Mouse (Mus musculus): ENCODE data around the gene Cmklr1. TPM values are rescaled to one million over a fixed set of nuclear protein-coding genes. Genes with fewer than 3 reads are reported as not detected.

The Cmklr1 gene
- polyA plus RNA-seq, 1 experiment from 2014 or later = 1.3 TPM

DNA sequence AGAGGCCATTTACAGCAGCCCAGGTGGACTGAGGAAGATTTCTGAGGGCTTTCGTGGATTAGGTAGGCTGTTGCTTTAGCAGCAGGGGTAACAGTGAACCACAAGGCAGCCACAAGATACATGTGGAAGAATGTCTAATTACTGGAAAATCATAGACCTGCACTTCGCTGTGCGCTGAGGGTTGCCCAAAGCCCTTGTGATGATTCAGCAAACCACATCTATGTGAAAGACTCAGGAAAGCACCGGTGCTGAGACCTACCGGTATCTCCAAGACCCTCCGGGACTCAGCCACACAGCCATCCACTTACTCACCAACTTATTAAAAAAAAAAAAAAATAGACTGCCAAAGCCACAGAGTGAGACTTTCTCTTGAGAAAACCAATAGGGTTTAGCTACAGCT, 13.9 kb upstream of the Cmklr1 start:
- no peaks in the 10 kb centered on the region for H3K4me1 ChIP-seq (ENCODE audit: control insufficient read depth, insufficient read depth, low read length)
- WGBS = 85% methylated on average over 6 of the region's 6 CpGs
- no peaks in the 10 kb centered on the region for H3K36me3 ChIP-seq (ENCODE audit: control insufficient read depth, insufficient read depth, low read length)
- no peak overlapping the region for H3K4me3 ChIP-seq (ENCODE audit: low read length)
- H3K9me3 ChIP-seq (ENCODE audit: control insufficient read depth, low read length) = no peaks in the 10 kb centered on the region
- no peaks in the 10 kb centered on the region for H3K27me3 ChIP-seq (replicated peaks; ENCODE audit: control insufficient read depth, insufficient read depth, low read length)
- no peak overlapping the region for H3K9ac ChIP-seq (ENCODE audit: low read depth, low read length)
- no peak overlapping the region for H3K4me2 ChIP-seq (ENCODE audit: low read depth, low read length)
- H3K27ac ChIP-seq (ENCODE audit: low read length) = no peak overlapping the region
- ATAC-seq = no peak

DNA sequence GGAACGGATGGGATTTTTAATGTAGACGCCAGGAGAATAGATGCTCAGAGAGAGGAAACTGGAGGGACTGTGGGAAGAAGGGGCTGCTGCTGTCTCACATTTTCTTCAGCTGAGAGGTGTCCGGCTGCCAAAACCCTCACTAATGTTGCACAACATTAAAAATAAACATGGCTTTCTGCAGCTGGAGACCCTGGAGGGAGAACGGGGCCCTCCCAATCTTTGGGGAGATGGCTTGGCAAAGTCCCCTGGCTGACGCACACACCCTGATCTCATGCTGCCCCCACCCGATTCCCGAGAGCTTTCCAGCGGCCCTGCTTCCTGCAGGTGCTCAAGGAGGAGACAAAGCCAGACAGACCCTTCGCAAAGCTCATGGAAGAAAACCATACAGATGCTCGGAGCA, 10.6 kb upstream of the Cmklr1 start:
- peak; percentile 56 for ATAC-seq
- Histone ChIP-seq H3K9me3 (ENCODE audit: control insufficient read depth, low read length) (no peaks in the 10 kb centered on the region), H3K4me2 (ENCODE audit: low read depth, low read length) (no peak overlapping the region), H3K27ac (ENCODE audit: low read length) (no peak overlapping the region), H3K4me1 (ENCODE audit: control insufficient read depth, insufficient read depth, low read length) (no peaks in the 10 kb centered on the region), H3K9ac (ENCODE audit: low read depth, low read length) (no peak overlapping the region), H3K4me3 (ENCODE audit: low read length) (no peak overlapping the region), H3K36me3 (ENCODE audit: control insufficient read depth, insufficient read depth, low read length) (no peaks in the 10 kb centered on the region), H3K27me3 (replicated peaks; ENCODE audit: control insufficient read depth, insufficient read depth, low read length) (no peaks in the 10 kb centered on the region)
- 41% methylated on average over 10 of the region's 10 CpGs for WGBS

DNA sequence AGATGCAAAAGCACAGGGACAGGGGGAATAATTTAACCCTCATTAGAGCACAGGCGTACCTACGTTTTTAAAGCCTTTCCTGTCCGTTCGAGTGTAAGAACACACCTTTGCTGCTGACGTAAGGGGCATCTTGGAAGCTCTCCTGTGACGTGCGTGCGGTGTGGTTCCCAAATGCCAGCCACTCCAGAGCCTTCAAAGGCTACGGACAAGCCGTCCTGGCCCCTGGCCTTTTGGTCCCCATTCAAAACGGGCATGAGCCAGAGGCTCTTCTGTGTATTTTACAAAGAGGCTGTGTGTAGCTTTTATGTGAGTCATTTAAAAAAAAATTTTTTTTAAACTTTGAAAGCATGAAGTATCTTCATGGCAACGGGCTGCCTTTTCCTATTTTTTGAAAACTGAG, 4.6 kb upstream of the Cmklr1 start:
- H3K4me2 ChIP-seq (ENCODE audit: low read depth, low read length) = no peak overlapping the region
- ATAC-seq = no peak
- peaks cover 10% of the 10 kb centered on the region for H3K27me3 ChIP-seq (replicated peaks; ENCODE audit: control insufficient read depth, insufficient read depth, low read length)
- no peak overlapping the region for H3K9ac ChIP-seq (ENCODE audit: low read depth, low read length)
- H3K36me3 ChIP-seq (ENCODE audit: control insufficient read depth, insufficient read depth, low read length) = no peaks in the 10 kb centered on the region
- H3K4me1 ChIP-seq (ENCODE audit: control insufficient read depth, insufficient read depth, low read length) = peaks cover 6% of the 10 kb centered on the region
- WGBS = 82% methylated on average over 12 of the region's 12 CpGs
- H3K4me3 ChIP-seq (ENCODE audit: low read length) = no peak overlapping the region
- H3K27ac ChIP-seq (ENCODE audit: low read length) = no peak overlapping the region
- no peaks in the 10 kb centered on the region for H3K9me3 ChIP-seq (ENCODE audit: control insufficient read depth, low read length)

DNA sequence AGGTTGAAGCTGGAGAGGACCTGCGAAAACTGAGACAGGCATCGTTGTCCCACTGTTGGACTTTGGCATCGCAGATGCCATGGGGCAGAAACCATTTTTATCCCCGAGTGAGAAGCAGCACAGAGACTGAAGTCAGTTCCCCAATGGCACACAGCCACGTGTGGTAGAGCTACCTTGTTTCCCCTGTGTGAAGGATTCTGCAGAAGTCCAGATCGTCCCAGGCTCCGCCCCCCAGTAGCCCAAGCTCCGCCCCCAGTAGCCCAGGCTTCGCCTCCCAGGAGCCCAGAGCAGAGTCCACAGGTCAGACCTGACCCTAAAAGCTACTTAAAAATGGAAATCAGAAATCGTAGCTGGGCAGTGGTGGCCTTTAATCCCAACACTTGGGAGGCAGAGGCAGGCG, 4.0 kb upstream of the Cmklr1 start:
- WGBS = 71% methylated on average over 11 of the region's 11 CpGs
- Histone ChIP-seq H3K4me3 (ENCODE audit: low read length) (no peak overlapping the region), H3K27ac (ENCODE audit: low read length) (no peak overlapping the region), H3K4me1 (ENCODE audit: control insufficient read depth, insufficient read depth, low read length) (peaks cover 6% of the 10 kb centered on the region), H3K27me3 (replicated peaks; ENCODE audit: control insufficient read depth, insufficient read depth, low read length) (peaks cover 10% of the 10 kb centered on the region), H3K9me3 (ENCODE audit: control insufficient read depth, low read length) (no peaks in the 10 kb centered on the region), H3K36me3 (ENCODE audit: control insufficient read depth, insufficient read depth, low read length) (no peaks in the 10 kb centered on the region), H3K4me2 (ENCODE audit: low read depth, low read length) (no peak overlapping the region), H3K9ac (ENCODE audit: low read depth, low read length) (no peak overlapping the region)
- no peak for ATAC-seq

DNA sequence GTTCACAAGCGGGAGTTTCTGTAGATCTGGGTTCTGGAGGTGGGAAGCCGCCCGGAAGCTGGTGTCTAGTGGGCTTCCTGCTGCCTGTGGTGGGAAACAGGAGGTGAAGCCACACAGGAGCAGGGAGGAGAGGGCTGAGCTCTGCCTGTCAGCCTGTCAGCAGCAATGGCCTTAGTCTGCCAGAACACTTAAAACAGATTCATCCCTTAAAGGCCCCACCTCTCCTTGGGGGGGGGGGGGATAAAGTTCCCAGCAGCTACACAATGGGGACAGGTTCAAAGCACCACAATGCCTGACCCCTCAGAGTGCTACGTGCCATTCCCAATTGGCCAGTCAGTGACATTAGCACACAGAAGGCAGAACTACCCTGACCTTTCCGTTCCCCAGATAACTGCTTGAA, 2.0 kb upstream of the Cmklr1 start:
- no peak overlapping the region for H3K9ac ChIP-seq (ENCODE audit: low read depth, low read length)
- WGBS = 23% methylated on average over 5 of the region's 5 CpGs
- peaks cover 6% of the 10 kb centered on the region for H3K4me1 ChIP-seq (ENCODE audit: control insufficient read depth, insufficient read depth, low read length)
- H3K4me2 ChIP-seq (ENCODE audit: low read depth, low read length) = no peak overlapping the region
- no peak for ATAC-seq
- H3K27ac ChIP-seq (ENCODE audit: low read length) = no peak overlapping the region
- H3K36me3 ChIP-seq (ENCODE audit: control insufficient read depth, insufficient read depth, low read length) = no peaks in the 10 kb centered on the region
- H3K4me3 ChIP-seq (ENCODE audit: low read length) = no peak overlapping the region
- H3K27me3 ChIP-seq (replicated peaks; ENCODE audit: control insufficient read depth, insufficient read depth, low read length) = peaks cover 10% of the 10 kb centered on the region
- no peaks in the 10 kb centered on the region for H3K9me3 ChIP-seq (ENCODE audit: control insufficient read depth, low read length)

DNA sequence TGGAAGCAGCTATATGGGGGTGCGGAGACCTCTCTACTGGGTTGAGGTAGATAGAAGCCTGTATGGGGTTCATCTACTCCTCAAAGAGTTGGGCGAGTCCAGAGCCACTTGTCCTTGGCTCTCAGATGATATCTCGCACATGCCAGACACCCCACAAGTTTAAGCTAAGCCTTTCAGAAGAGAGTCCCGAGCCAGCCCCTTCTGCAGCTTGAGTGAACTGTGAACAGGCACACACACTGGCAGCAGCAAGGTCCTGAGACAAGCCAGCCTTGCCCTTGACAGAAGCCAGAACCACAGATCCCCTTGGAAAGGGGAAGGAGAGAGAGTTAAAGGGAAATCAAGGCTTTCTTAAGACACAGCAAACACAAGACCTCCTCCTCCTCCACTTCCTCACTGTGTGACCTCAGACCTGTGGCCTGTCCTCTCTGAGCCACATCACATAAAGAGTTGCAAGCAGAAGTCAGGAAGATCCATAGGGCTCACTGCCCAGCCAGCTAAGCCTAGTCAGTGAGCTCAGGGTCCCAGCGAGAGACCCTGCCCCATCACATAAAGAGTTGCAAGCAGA, 1.5 kb downstream of the Cmklr1 start:
- Histone ChIP-seq H3K4me3 (ENCODE audit: low read length) (no peak overlapping the region), H3K4me2 (ENCODE audit: low read depth, low read length) (no peak overlapping the region)

DNA sequence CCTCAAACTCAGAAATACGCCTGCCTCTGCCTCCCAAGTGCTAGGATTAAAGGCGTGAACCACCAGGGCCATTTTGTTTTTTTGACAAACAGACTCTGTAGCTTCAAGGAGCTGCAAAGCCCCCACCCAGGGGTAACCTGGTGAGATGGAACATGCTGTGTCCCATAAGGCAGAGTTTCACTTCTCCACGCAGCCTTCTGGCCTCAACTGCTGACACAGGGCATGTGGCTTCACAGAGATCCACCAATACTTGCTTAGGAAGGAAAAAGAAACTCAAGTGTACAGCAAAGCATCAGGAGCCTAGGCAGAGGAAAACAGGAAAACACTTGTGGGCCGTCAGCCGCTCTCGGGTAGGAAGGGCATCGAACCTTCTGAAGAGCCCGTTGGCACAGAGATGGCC, 3.1 kb downstream of the Cmklr1 start:
- H3K27me3 ChIP-seq (replicated peaks; ENCODE audit: control insufficient read depth, insufficient read depth, low read length) = peaks cover 10% of the 10 kb centered on the region
- H3K4me1 ChIP-seq (ENCODE audit: control insufficient read depth, insufficient read depth, low read length) = peaks cover 6% of the 10 kb centered on the region
- H3K4me2 ChIP-seq (ENCODE audit: low read depth, low read length) = no peak overlapping the region
- no peak overlapping the region for H3K4me3 ChIP-seq (ENCODE audit: low read length)
- no peaks in the 10 kb centered on the region for H3K9me3 ChIP-seq (ENCODE audit: control insufficient read depth, low read length)
- H3K9ac ChIP-seq (ENCODE audit: low read depth, low read length) = no peak overlapping the region
- H3K36me3 ChIP-seq (ENCODE audit: control insufficient read depth, insufficient read depth, low read length) = no peaks in the 10 kb centered on the region
- no peak overlapping the region for H3K27ac ChIP-seq (ENCODE audit: low read length)
- no peak for ATAC-seq
- WGBS = 82% methylated on average over 8 of the region's 8 CpGs

More for the DNA sequence above, 1.5 kb downstream of the Cmklr1 start:
- H3K27ac ChIP-seq (ENCODE audit: low read length) = no peak overlapping the region
- peaks cover 6% of the 10 kb centered on the region for H3K4me1 ChIP-seq (ENCODE audit: control insufficient read depth, insufficient read depth, low read length)
- 57% methylated on average over 5 of the region's 5 CpGs for WGBS
- H3K36me3 ChIP-seq (ENCODE audit: control insufficient read depth, insufficient read depth, low read length) = no peaks in the 10 kb centered on the region
- peaks cover 10% of the 10 kb centered on the region for H3K27me3 ChIP-seq (replicated peaks; ENCODE audit: control insufficient read depth, insufficient read depth, low read length)
- ATAC-seq = no peak
- no peak overlapping the region for H3K9ac ChIP-seq (ENCODE audit: low read depth, low read length)
- no peaks in the 10 kb centered on the region for H3K9me3 ChIP-seq (ENCODE audit: control insufficient read depth, low read length)

DNA sequence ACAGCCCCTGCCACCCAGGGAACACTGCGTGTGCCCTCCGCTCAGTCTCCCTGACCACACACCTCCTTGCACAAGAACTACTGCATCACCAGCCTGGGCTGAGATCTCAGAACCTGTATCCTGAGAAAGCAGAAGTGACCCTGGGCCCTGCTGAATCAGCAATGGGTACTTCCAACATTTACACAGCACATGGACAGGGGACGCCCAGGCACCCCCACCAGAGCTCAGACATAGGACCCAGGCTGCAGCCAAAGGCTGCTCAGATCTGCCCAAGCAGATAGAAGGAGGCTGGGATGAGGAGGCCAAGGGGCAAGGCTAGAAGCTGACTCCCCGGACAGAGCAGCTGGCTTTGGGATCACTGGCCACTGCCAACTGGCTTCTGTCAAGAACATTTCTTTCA, 5.7 kb downstream of the Cmklr1 start:
- Histone ChIP-seq H3K4me3 (ENCODE audit: low read length) (no peak overlapping the region), H3K9me3 (ENCODE audit: control insufficient read depth, low read length) (no peaks in the 10 kb centered on the region), H3K9ac (ENCODE audit: low read depth, low read length) (no peak overlapping the region), H3K4me1 (ENCODE audit: control insufficient read depth, insufficient read depth, low read length) (no peaks in the 10 kb centered on the region), H3K27me3 (replicated peaks; ENCODE audit: control insufficient read depth, insufficient read depth, low read length) (no peaks in the 10 kb centered on the region), H3K4me2 (ENCODE audit: low read depth, low read length) (no peak overlapping the region), H3K27ac (ENCODE audit: low read length) (no peak overlapping the region), H3K36me3 (ENCODE audit: control insufficient read depth, insufficient read depth, low read length) (no peaks in the 10 kb centered on the region)
- 84% methylated on average over 4 of the region's 4 CpGs for WGBS
- no peak for ATAC-seq

DNA sequence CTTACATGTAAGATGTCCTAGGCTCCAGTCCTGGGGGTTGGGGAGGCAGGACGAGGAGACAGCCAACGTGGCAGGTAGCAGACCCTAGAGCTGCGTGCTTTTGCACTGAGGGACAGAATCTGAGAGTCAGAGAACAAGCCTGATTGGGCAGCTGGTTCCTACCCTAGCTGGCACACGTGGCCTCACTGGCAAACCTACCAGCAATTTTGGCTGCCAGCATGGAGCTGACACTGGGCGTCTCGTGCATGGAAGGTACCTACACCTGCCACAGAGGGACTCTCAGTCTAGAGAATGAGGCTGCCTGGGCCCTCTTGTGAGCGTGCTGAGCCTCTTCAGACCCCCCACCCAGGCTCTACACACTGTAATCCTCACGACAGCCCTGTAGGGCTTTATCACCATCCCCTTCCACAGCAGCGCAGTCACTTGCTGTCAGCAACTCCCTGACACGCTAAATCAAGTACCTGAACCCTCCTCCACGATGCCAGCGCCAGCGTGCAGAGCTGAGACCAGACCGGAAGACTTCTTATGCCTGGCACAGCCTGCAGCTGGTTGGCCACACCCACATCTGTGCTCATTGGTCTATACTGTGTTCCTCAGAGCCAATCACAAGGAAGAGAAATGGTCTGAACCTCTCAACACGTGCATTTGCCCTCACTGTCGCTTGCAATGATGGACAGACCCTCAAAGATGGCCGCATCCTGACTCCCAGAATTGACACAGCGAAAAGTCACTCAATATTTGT, 6.9 kb downstream of the Cmklr1 start:
- no peak overlapping the region for H3K9ac ChIP-seq (ENCODE audit: low read depth, low read length)
- no peak overlapping the region for H3K4me3 ChIP-seq (ENCODE audit: low read length)
- no peaks in the 10 kb centered on the region for H3K27me3 ChIP-seq (replicated peaks; ENCODE audit: control insufficient read depth, insufficient read depth, low read length)
- H3K9me3 ChIP-seq (ENCODE audit: control insufficient read depth, low read length) = no peaks in the 10 kb centered on the region
- H3K36me3 ChIP-seq (ENCODE audit: control insufficient read depth, insufficient read depth, low read length) = no peaks in the 10 kb centered on the region
- H3K4me2 ChIP-seq (ENCODE audit: low read depth, low read length) = 0 out of 2 replicates have a peak overlapping the region, but pooled peaks have one; percentile 7
- no peaks in the 10 kb centered on the region for H3K4me1 ChIP-seq (ENCODE audit: control insufficient read depth, insufficient read depth, low read length)
- 54% methylated on average over 18 of the region's 18 CpGs for WGBS
- H3K27ac ChIP-seq (ENCODE audit: low read length) = no peak overlapping the region
- no peak for ATAC-seq

DNA sequence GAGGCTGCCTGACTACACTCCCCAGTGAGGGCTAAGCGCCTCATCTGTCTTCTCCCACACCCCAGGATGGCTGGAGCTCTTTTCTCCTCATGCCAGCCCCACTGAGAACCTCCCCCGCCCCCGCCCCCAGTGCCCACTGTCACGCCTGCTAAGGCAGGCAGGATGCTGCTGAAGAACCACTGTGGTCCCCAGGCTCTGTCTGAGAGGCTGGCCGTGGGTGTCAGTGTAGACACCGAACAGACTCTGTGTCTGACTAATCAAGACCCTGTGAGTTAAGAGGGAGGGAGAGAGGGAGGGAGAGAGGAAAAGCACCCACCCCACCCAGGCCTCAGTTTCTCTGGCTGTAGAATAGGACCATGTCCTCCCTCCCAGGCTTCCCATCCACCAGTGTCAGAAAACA, 9.2 kb downstream of the Cmklr1 start:
- no peak for ATAC-seq
- H3K36me3 ChIP-seq (ENCODE audit: control insufficient read depth, insufficient read depth, low read length) = no peaks in the 10 kb centered on the region
- no peak overlapping the region for H3K4me3 ChIP-seq (ENCODE audit: low read length)
- H3K27me3 ChIP-seq (replicated peaks; ENCODE audit: control insufficient read depth, insufficient read depth, low read length) = no peaks in the 10 kb centered on the region
- no peak overlapping the region for H3K9ac ChIP-seq (ENCODE audit: low read depth, low read length)
- H3K9me3 ChIP-seq (ENCODE audit: control insufficient read depth, low read length) = no peaks in the 10 kb centered on the region
- H3K27ac ChIP-seq (ENCODE audit: low read length) = no peak overlapping the region
- no peaks in the 10 kb centered on the region for H3K4me1 ChIP-seq (ENCODE audit: control insufficient read depth, insufficient read depth, low read length)
- 66% methylated on average over 6 of the region's 6 CpGs for WGBS
- H3K4me2 ChIP-seq (ENCODE audit: low read depth, low read length) = no peak overlapping the region
